Mouse (Mus musculus): ENCODE results near the gene Astn2. TPM values are rescaled to one million over a fixed set of nuclear protein-coding genes. Genes with fewer than 3 reads are reported as not detected.

Astn2 gene
- polyA plus RNA-seq, 1 experiment from 2014 or later: 2.3 TPM

- H3K4me1 ChIP-seq: 0 out of 2 replicates have a peak, but pooled peaks cover 4% of the 10 kb centered on the region
- H3K4me2 ChIP-seq (replicated peaks): no peak overlapping the region
- 60% methylated on average over 2 of the region's 2 CpGs for WGBS
- H3K27me3 ChIP-seq: no peaks in the 10 kb centered on the region
- H3K4me3 ChIP-seq: no peak overlapping the region
- no peaks in the 10 kb centered on the region for H3K36me3 ChIP-seq
- H3K9ac ChIP-seq (replicated peaks): no peak overlapping the region
- H3K9me3 ChIP-seq: no peaks in the 10 kb centered on the region
- peak; percentile 70 for ATAC-seq (ENCODE audit: low FRiP score, low read depth)
- H3K27ac ChIP-seq (replicated peaks): no peak overlapping the region
These were observed 172.1 kb downstream of the Astn2 start for GRCm38 (mm10) chr4:66232350-66232749.

GRCm38 (mm10) chr4:66230735-66231134 lies 173.7 kb downstream of the Astn2 start:
- Histone ChIP-seq H3K27ac (replicated peaks) (no peak overlapping the region), H3K4me3 (no peak overlapping the region), H3K4me2 (replicated peaks) (no peak overlapping the region), H3K27me3 (no peaks in the 10 kb centered on the region), H3K9me3 (no peaks in the 10 kb centered on the region), H3K4me1 (0 out of 2 replicates have a peak, but pooled peaks cover 4% of the 10 kb centered on the region), H3K9ac (replicated peaks) (no peak overlapping the region), H3K36me3 (no peaks in the 10 kb centered on the region)
- WGBS: 91% methylated on average over 4 of the region's 4 CpGs
- ATAC-seq (ENCODE audit: low FRiP score, low read depth): no peak

- WGBS: 90% methylated on average over 9 of the region's 9 CpGs
- H3K27me3 ChIP-seq: no peaks in the 10 kb centered on the region
- H3K9me3 ChIP-seq: no peaks in the 10 kb centered on the region
- no peak overlapping the region for H3K27ac ChIP-seq (replicated peaks)
- H3K4me1 ChIP-seq: no peaks in the 10 kb centered on the region
- no peaks in the 10 kb centered on the region for H3K36me3 ChIP-seq
- no peak overlapping the region for H3K4me2 ChIP-seq (replicated peaks)
- no peak for ATAC-seq (ENCODE audit: low FRiP score, low read depth)
- no peak overlapping the region for H3K4me3 ChIP-seq
- H3K9ac ChIP-seq (replicated peaks): no peak overlapping the region
These were observed 181.7 kb downstream of the Astn2 start for GRCm38 (mm10) chr4:66222602-66223317.

GRCm38 (mm10) chr4:66215170-66215618 lies 189.2 kb downstream of the Astn2 start:
- peak; percentile 82 for ATAC-seq (ENCODE audit: low FRiP score, low read depth)
- Histone ChIP-seq H3K9ac (replicated peaks) (no peak overlapping the region), H3K36me3 (no peaks in the 10 kb centered on the region), H3K4me1 (peaks cover 14% of the 10 kb centered on the region), H3K27me3 (no peaks in the 10 kb centered on the region), H3K4me3 (no peak overlapping the region), H3K4me2 (replicated peaks) (no peak overlapping the region), H3K27ac (replicated peaks) (peak overlapping the region; percentile 56), H3K9me3 (no peaks in the 10 kb centered on the region)
- 37% methylated on average over 9 of the region's 9 CpGs for WGBS

- ATAC-seq (ENCODE audit: low FRiP score, low read depth): peak; percentile 58; the same call in 1 of the 2 replicates
- H3K9ac ChIP-seq (replicated peaks): no peak overlapping the region
- no peak overlapping the region for H3K27ac ChIP-seq (replicated peaks)
- WGBS: 74% methylated on average over 8 of the region's 8 CpGs
- no peaks in the 10 kb centered on the region for H3K4me1 ChIP-seq
- no peak overlapping the region for H3K4me2 ChIP-seq (replicated peaks)
- H3K4me3 ChIP-seq: no peak overlapping the region
- no peaks in the 10 kb centered on the region for H3K36me3 ChIP-seq
- no peaks in the 10 kb centered on the region for H3K27me3 ChIP-seq
- H3K9me3 ChIP-seq: no peaks in the 10 kb centered on the region
These were observed 214.8 kb downstream of the Astn2 start for GRCm38 (mm10) chr4:66189636-66190035.

- Histone ChIP-seq H3K27me3 (no peaks in the 10 kb centered on the region), H3K9me3 (no peaks in the 10 kb centered on the region), H3K9ac (replicated peaks) (no peak overlapping the region), H3K36me3 (no peaks in the 10 kb centered on the region), H3K4me1 (no peaks in the 10 kb centered on the region), H3K4me2 (replicated peaks) (no peak overlapping the region), H3K27ac (replicated peaks) (peak overlapping the region; percentile 49), H3K4me3 (no peak overlapping the region)
- ATAC-seq (ENCODE audit: low FRiP score, low read depth): peak; percentile 73; the same call in 1 of the 2 replicates
- 59% methylated on average over 14 of the region's 14 CpGs for WGBS
These were observed 228.4 kb downstream of the Astn2 start for GRCm38 (mm10) chr4:66175887-66176533.

- H3K4me2 ChIP-seq (replicated peaks): no peak overlapping the region
- WGBS: 62% methylated on average over 5 of the region's 5 CpGs
- H3K9me3 ChIP-seq: no peaks in the 10 kb centered on the region
- H3K4me3 ChIP-seq: no peak overlapping the region
- H3K36me3 ChIP-seq: no peaks in the 10 kb centered on the region
- H3K9ac ChIP-seq (replicated peaks): no peak overlapping the region
- no peak for ATAC-seq (ENCODE audit: low FRiP score, low read depth)
- no peaks in the 10 kb centered on the region for H3K4me1 ChIP-seq
- no peak overlapping the region for H3K27ac ChIP-seq (replicated peaks)
- H3K27me3 ChIP-seq: no peaks in the 10 kb centered on the region
These were observed 232.8 kb downstream of the Astn2 start for GRCm38 (mm10) chr4:66171583-66171982.

- no peaks in the 10 kb centered on the region for H3K9me3 ChIP-seq
- no peak overlapping the region for H3K4me2 ChIP-seq (replicated peaks)
- no peaks in the 10 kb centered on the region for H3K36me3 ChIP-seq
- H3K4me3 ChIP-seq: no peak overlapping the region
- WGBS: 92% methylated on average over 3 of the region's 3 CpGs
- no peaks in the 10 kb centered on the region for H3K4me1 ChIP-seq
- H3K9ac ChIP-seq (replicated peaks): no peak overlapping the region
- H3K27ac ChIP-seq (replicated peaks): no peak overlapping the region
- H3K27me3 ChIP-seq: no peaks in the 10 kb centered on the region
- no peak for ATAC-seq (ENCODE audit: low FRiP score, low read depth)
These were observed 233.6 kb downstream of the Astn2 start for GRCm38 (mm10) chr4:66170787-66171186.

- Histone ChIP-seq H3K4me2 (replicated peaks) (no peak overlapping the region), H3K27ac (replicated peaks) (no peak overlapping the region), H3K9me3 (no peaks in the 10 kb centered on the region), H3K4me3 (no peak overlapping the region), H3K4me1 (no peaks in the 10 kb centered on the region), H3K27me3 (no peaks in the 10 kb centered on the region), H3K9ac (replicated peaks) (no peak overlapping the region), H3K36me3 (no peaks in the 10 kb centered on the region)
- ATAC-seq (ENCODE audit: low FRiP score, low read depth): 0 out of 2 replicates have a peak, but pooled peaks have one; percentile 9
- 33% methylated on average over 2 of the region's 2 CpGs for WGBS
These were observed 234.9 kb downstream of the Astn2 start for GRCm38 (mm10) chr4:66169485-66169884.

- WGBS: 79% methylated on average over 3 of the region's 3 CpGs
- Histone ChIP-seq H3K36me3 (no peaks in the 10 kb centered on the region), H3K9me3 (no peaks in the 10 kb centered on the region), H3K4me1 (no peaks in the 10 kb centered on the region), H3K4me3 (no peak overlapping the region), H3K27me3 (no peaks in the 10 kb centered on the region), H3K27ac (replicated peaks) (no peak overlapping the region), H3K4me2 (replicated peaks) (no peak overlapping the region), H3K9ac (replicated peaks) (no peak overlapping the region)
- ATAC-seq (ENCODE audit: low FRiP score, low read depth): no peak
These were observed 245.7 kb downstream of the Astn2 start for GRCm38 (mm10) chr4:66158714-66159113.

GRCm38 (mm10) chr4:66157439-66158113 lies 246.8 kb downstream of the Astn2 start:
- H3K4me2 ChIP-seq (replicated peaks): no peak overlapping the region
- no peaks in the 10 kb centered on the region for H3K36me3 ChIP-seq
- H3K9me3 ChIP-seq: no peaks in the 10 kb centered on the region
- H3K4me3 ChIP-seq: no peak overlapping the region
- no peak overlapping the region for H3K9ac ChIP-seq (replicated peaks)
- H3K27ac ChIP-seq (replicated peaks): no peak overlapping the region
- H3K27me3 ChIP-seq: no peaks in the 10 kb centered on the region
- no peak for ATAC-seq (ENCODE audit: low FRiP score, low read depth)
- H3K4me1 ChIP-seq: no peaks in the 10 kb centered on the region
- 77% methylated on average over 3 of the region's 3 CpGs for WGBS

- Histone ChIP-seq H3K27me3 (no peaks in the 10 kb centered on the region), H3K4me1 (no peaks in the 10 kb centered on the region), H3K9me3 (no peaks in the 10 kb centered on the region), H3K4me2 (replicated peaks) (no peak overlapping the region), H3K36me3 (no peaks in the 10 kb centered on the region), H3K27ac (replicated peaks) (no peak overlapping the region), H3K4me3 (no peak overlapping the region), H3K9ac (replicated peaks) (no peak overlapping the region)
- WGBS: 88% methylated on average over 5 of the region's 5 CpGs
- ATAC-seq (ENCODE audit: low FRiP score, low read depth): no peak
These were observed 257.9 kb downstream of the Astn2 start for GRCm38 (mm10) chr4:66146546-66146945.
